Mouse (Mus musculus) monocyte, adult 59 days (primary cell): ENCODE measurements around the gene Bsn. TPM values are rescaled to one million over a fixed set of nuclear protein-coding genes. Genes with fewer than 3 reads are reported as not detected.

Experiments used
- total RNA-seq, 2 experiments: library from RNA; stranded (reverse); gene quantifications; one replicate each; pipeline ENCODE4 v1.2.4; 2023

Bsn gene
- total RNA-seq, result under 1 TPM; 0.21 to 0.37 TPM

GRCm38 (mm10) chr9:108189787-108190679 is at the start of gene Bsn:
TSS of gene Bsn (minus strand) at chr9:108190384.

GRCm38 (mm10) chr9:108094184-108094941 is 95.8 kb downstream of the Bsn start, which contains the start of gene Apeh:
TSS of gene Apeh (minus strand) at chr9:108094606.

GRCm38 (mm10) chr9:108082988-108083431 is 107.2 kb downstream of the Bsn start, which contains the start of gene Rnf123:
TSS of gene Rnf123 (minus strand) at chr9:108083346.

GRCm38 (mm10) chr9:108080168-108080567 is 110.0 kb downstream of the Bsn start, which contains the start of gene Mst1:
TSS of gene Mst1 (plus strand) at chr9:108080436.

GRCm38 (mm10) chr9:108052885-108053664 is 137.1 kb downstream of the Bsn start, which contains the start of gene Amigo3:
TSS of gene Amigo3 (plus strand) at chr9:108053159.

GRCm38 (mm10) chr9:108049016-108049455 is 141.1 kb downstream of the Bsn start, which contains the start of gene Gmppb:
TSS of gene Gmppb (plus strand) at chr9:108049242.

Other genes starting within 250 kb of the Bsn start
- gene Traip, start 240.2 kb downstream of the Bsn start, total RNA-seq, result 1 to 10 TPM in 1 of 2 experiments, under 1 TPM in 1; 0.81 to 2.0 TPM
- gene Uba7, start 214.9 kb downstream of the Bsn start, total RNA-seq, result 100 to 1,000 TPM in 1 of 2 experiments, 10 to 100 TPM in 1; 96.0 to 107 TPM
- not detected for gene Gm20661, start 207.3 kb downstream of the Bsn start, total RNA-seq
- gene Inka1, start 204.5 kb downstream of the Bsn start, total RNA-seq, result 1 to 10 TPM; 2.9 TPM
- not detected for gene Cdhr4, start 197.9 kb downstream of the Bsn start, total RNA-seq
- gene Gm20662, start 194.0 kb downstream of the Bsn start, total RNA-seq, result not detected
- gene Ip6k1, start 187.9 kb downstream of the Bsn start, total RNA-seq, result 100 to 1,000 TPM in 1 of 2 experiments, 10 to 100 TPM in 1; 94.3 to 123 TPM
- 10 to 100 TPM; 18.7 to 25.7 TPM for gene Gmppb, start 141.1 kb downstream of the Bsn start, total RNA-seq
- gene Amigo3, start 137.2 kb downstream of the Bsn start, total RNA-seq, result 1 to 10 TPM; 4.3 to 5.0 TPM
- gene Mst1, start 109.9 kb downstream of the Bsn start, total RNA-seq, result not detected
- gene Rnf123, start 107.0 kb downstream of the Bsn start, total RNA-seq, result 10 to 100 TPM; 66.5 to 82.0 TPM
- gene Apeh, start 95.8 kb downstream of the Bsn start, total RNA-seq, result 10 to 100 TPM; 60.0 to 60.3 TPM
- 10 to 100 TPM; 14.6 to 16.6 TPM for gene Dag1, start 73.6 kb upstream of the Bsn start, total RNA-seq
- 1 to 10 TPM; 2.2 to 2.9 TPM for gene Nicn1, start 100.0 kb upstream of the Bsn start, total RNA-seq
- gene Amt, start 106.5 kb upstream of the Bsn start, total RNA-seq, result 1 to 10 TPM; 1.0 TPM
- 100 to 1,000 TPM; 645 to 652 TPM for gene Rhoa, start 115.7 kb upstream of the Bsn start, total RNA-seq
- gene Tcta, start 115.8 kb upstream of the Bsn start, total RNA-seq, result 10 to 100 TPM; 13.5 to 16.4 TPM
- 1,000 to 10,000 TPM; 2,015 to 2,084 TPM for gene Gpx1, start 148.5 kb upstream of the Bsn start, total RNA-seq
- 100 to 1,000 TPM; 145 to 165 TPM for gene Usp4, start 157.5 kb upstream of the Bsn start, total RNA-seq
- 1 to 10 TPM; 2.8 to 3.7 TPM for gene 1700102P08Rik, start 202.4 kb upstream of the Bsn start, total RNA-seq
- not detected for gene Ccdc36, start 238.1 kb upstream of the Bsn start, total RNA-seq
- not detected for gene BC048562, start 246.1 kb upstream of the Bsn start, total RNA-seq